Mouse (Mus musculus): ENCODE results near the gene Ccdc106. TPM values are rescaled to one million over a fixed set of nuclear protein-coding genes. Genes with fewer than 3 reads are reported as not detected.

Ccdc106 gene
- polyA plus RNA-seq, 1 experiment from 2014 or later: 6.4 TPM

DNA sequence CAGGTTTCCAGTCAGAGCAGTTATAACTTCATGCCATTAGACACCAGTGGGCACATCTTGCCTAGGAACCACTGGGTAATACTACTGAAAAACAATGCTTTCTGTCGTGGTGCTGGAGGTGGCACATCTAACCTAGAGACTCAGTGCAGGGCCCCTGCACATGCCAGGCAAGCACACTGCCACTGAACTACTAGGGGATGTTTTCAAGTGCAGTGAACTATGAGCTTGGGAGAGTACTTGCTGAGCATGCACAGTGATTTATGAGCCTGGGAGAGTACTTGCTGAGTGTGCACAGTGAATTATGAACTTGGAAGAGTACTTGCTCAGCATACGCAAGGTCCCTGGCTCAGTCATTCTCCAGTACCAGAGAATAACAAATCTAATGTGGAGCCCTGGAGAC lies 82.2 kb downstream of the Ccdc106 start:
- Histone ChIP-seq H3K4me3 (ENCODE audit: low read depth, low read length) (no peak overlapping the region), H3K4me1 (ENCODE audit: control insufficient read depth, insufficient read depth, low read length) (no peaks in the 10 kb centered on the region), H3K9ac (ENCODE audit: low read length) (no peak overlapping the region), H3K4me2 (ENCODE audit: low read depth) (no peak overlapping the region), H3K36me3 (ENCODE audit: control insufficient read depth, insufficient read depth, low read length) (peaks cover 8% of the 10 kb centered on the region), H3K27ac (ENCODE audit: low read depth, low read length) (no peak overlapping the region), H3K27me3 (ENCODE audit: control insufficient read depth, insufficient read depth, low read length) (no peaks in the 10 kb centered on the region), H3K9me3 (ENCODE audit: control insufficient read depth, low read length) (no peaks in the 10 kb centered on the region)
- DNase-seq (ENCODE audit: low spot score): no peak
- WGBS: 81% methylated on average over 2 of the region's 2 CpGs
- ATAC-seq (ENCODE audit: insufficient read depth, low FRiP score, low TSS enrichment): no peak

DNA sequence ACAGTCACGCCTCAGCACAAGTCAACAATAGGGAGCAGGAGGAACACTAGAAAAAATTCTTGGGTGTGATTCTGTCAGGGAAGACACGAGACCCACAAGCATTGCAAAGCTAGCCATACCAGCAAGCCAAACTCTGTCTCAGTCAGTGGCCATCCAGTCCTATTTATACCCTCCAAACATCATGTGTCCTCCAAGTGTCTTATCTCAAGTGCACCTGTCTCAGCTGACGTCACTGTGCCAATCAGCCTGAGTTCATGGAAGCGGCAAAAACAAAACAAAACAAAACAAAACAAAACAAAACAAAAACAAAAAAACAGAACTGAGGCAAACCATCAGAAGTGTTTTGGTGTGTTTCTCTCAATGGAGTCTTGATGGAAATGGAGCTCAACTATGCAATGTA lies 87.9 kb downstream of the Ccdc106 start:
- no peaks in the 10 kb centered on the region for H3K36me3 ChIP-seq (ENCODE audit: control insufficient read depth, insufficient read depth, low read length)
- H3K9ac ChIP-seq (ENCODE audit: low read length): no peak overlapping the region
- WGBS: 79% methylated on average over 4 of the region's 4 CpGs
- no peaks in the 10 kb centered on the region for H3K9me3 ChIP-seq (ENCODE audit: control insufficient read depth, low read length)
- H3K27me3 ChIP-seq (ENCODE audit: control insufficient read depth, insufficient read depth, low read length): no peaks in the 10 kb centered on the region
- H3K27ac ChIP-seq (ENCODE audit: low read depth, low read length): no peak overlapping the region
- no peak overlapping the region for H3K4me2 ChIP-seq (ENCODE audit: low read depth)
- no peaks in the 10 kb centered on the region for H3K4me1 ChIP-seq (ENCODE audit: control insufficient read depth, insufficient read depth, low read length)
- ATAC-seq (ENCODE audit: insufficient read depth, low FRiP score, low TSS enrichment): no peak
- no peak for DNase-seq (ENCODE audit: low spot score)
- H3K4me3 ChIP-seq (ENCODE audit: low read depth, low read length): no peak overlapping the region

DNA sequence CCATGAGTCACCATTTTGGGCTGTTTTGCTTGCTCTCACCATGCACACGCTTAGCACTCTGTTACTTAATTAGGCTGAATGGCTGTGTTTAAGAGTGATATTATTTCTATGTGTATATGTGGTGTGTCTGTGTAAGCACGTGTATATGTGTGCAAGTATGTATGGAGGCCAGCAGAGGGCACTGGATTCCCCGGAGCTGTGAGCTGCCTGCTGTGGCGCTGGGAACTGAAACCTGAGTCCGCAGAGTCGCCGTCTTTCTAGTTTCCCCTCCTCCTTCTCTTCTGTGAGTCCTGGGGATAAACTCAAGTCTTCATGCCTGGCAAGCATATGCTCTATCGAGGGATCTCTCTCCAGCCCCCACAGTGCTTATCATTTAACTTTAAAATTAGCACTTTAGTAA lies 88.9 kb downstream of the Ccdc106 start:
- Histone ChIP-seq H3K9ac (ENCODE audit: low read length) (no peak overlapping the region), H3K4me2 (ENCODE audit: low read depth) (no peak overlapping the region), H3K36me3 (ENCODE audit: control insufficient read depth, insufficient read depth, low read length) (no peaks in the 10 kb centered on the region), H3K4me3 (ENCODE audit: low read depth, low read length) (no peak overlapping the region), H3K4me1 (ENCODE audit: control insufficient read depth, insufficient read depth, low read length) (no peaks in the 10 kb centered on the region), H3K9me3 (ENCODE audit: control insufficient read depth, low read length) (no peaks in the 10 kb centered on the region), H3K27ac (ENCODE audit: low read depth, low read length) (no peak overlapping the region), H3K27me3 (ENCODE audit: control insufficient read depth, insufficient read depth, low read length) (no peaks in the 10 kb centered on the region)
- ATAC-seq (ENCODE audit: insufficient read depth, low FRiP score, low TSS enrichment): no peak
- DNase-seq (ENCODE audit: low spot score): no peak
- 85% methylated on average over 8 of the region's 8 CpGs for WGBS

Other genes starting within 250 kb of the Ccdc106 start
- not detected in 2 replicates for gene Fam71e2, start 249.3 kb upstream of the Ccdc106 start, polyA plus RNA-seq (2014; fragmentation: Nextera tagmentation; extraction: Ambion mirVana)
- 0.16 TPM in 1 of 2 replicates, not detected in the other for gene Il11, start 237.7 kb upstream of the Ccdc106 start, polyA plus RNA-seq (2014; fragmentation: Nextera tagmentation; extraction: Ambion mirVana)
- not detected in 2 replicates for gene Tmem190, start 237.6 kb upstream of the Ccdc106 start, polyA plus RNA-seq (2014; fragmentation: Nextera tagmentation; extraction: Ambion mirVana)
- gene Tmem238, start 230.9 kb upstream of the Ccdc106 start, polyA plus RNA-seq (2014; fragmentation: Nextera tagmentation; extraction: Ambion mirVana): 1.7 and 2.2 TPM in 2 replicates
- gene Rpl28, start 227.7 kb upstream of the Ccdc106 start, polyA plus RNA-seq (2014; fragmentation: Nextera tagmentation; extraction: Ambion mirVana): 157 and 169 TPM in 2 replicates
- gene Ube2s, start 208.0 kb upstream of the Ccdc106 start, polyA plus RNA-seq (2014; fragmentation: Nextera tagmentation; extraction: Ambion mirVana): 422 and 471 TPM in 2 replicates
- gene Shisa7, start 175.9 kb upstream of the Ccdc106 start, polyA plus RNA-seq (2014; fragmentation: Nextera tagmentation; extraction: Ambion mirVana): 3.1 and 3.2 TPM in 2 replicates
- 2.4 and 2.5 TPM in 2 replicates for gene Isoc2b, start 150.3 kb upstream of the Ccdc106 start, polyA plus RNA-seq (2014; fragmentation: Nextera tagmentation; extraction: Ambion mirVana)
- gene Isoc2a, start 143.4 kb upstream of the Ccdc106 start, polyA plus RNA-seq (2014; fragmentation: Nextera tagmentation; extraction: Ambion mirVana): 0.49 and 0.82 TPM in 2 replicates
- 0.29 TPM in 1 of 2 replicates, not detected in the other for gene Gm36210, start 114.0 kb upstream of the Ccdc106 start, polyA plus RNA-seq (2014; fragmentation: Nextera tagmentation; extraction: Ambion mirVana)
- 3.5 and 3.8 TPM in 2 replicates for gene Zfp628, start 105.3 kb upstream of the Ccdc106 start, polyA plus RNA-seq (2014; fragmentation: Nextera tagmentation; extraction: Ambion mirVana)
- gene Nat14, start 98.5 kb upstream of the Ccdc106 start, polyA plus RNA-seq (2014; fragmentation: Nextera tagmentation; extraction: Ambion mirVana): 6.4 and 7.1 TPM in 2 replicates
- gene Ssc5d, start 94.8 kb upstream of the Ccdc106 start, polyA plus RNA-seq (2014; fragmentation: Nextera tagmentation; extraction: Ambion mirVana): 2.8 and 3.3 TPM in 2 replicates
- not detected in 2 replicates for gene Sbk2, start 56.1 kb upstream of the Ccdc106 start, polyA plus RNA-seq (2014; fragmentation: Nextera tagmentation; extraction: Ambion mirVana)
- 0.09 TPM in 1 of 2 replicates, not detected in the other for gene Sbk3, start 49.4 kb upstream of the Ccdc106 start, polyA plus RNA-seq (2014; fragmentation: Nextera tagmentation; extraction: Ambion mirVana)
- gene Zfp579, start 24.4 kb upstream of the Ccdc106 start, polyA plus RNA-seq (2014; fragmentation: Nextera tagmentation; extraction: Ambion mirVana): 41.6 and 47.8 TPM in 2 replicates
- gene Zfp524, start 6.1 kb upstream of the Ccdc106 start, polyA plus RNA-seq (2014; fragmentation: Nextera tagmentation; extraction: Ambion mirVana): 7.8 and 10.1 TPM in 2 replicates
- 50.2 and 50.6 TPM in 2 replicates for gene Fiz1, start 5.9 kb upstream of the Ccdc106 start, polyA plus RNA-seq (2014; fragmentation: Nextera tagmentation; extraction: Ambion mirVana)
- 0.36 and 1.1 TPM in 2 replicates for gene Gm44973, start 5.1 kb upstream of the Ccdc106 start, polyA plus RNA-seq (2014; fragmentation: Nextera tagmentation; extraction: Ambion mirVana)
- 5.5 and 5.6 TPM in 2 replicates for gene Zfp865, start 177 bp upstream of the Ccdc106 start, polyA plus RNA-seq (2014; fragmentation: Nextera tagmentation; extraction: Ambion mirVana)
- gene 4632433K11Rik, start 13.6 kb downstream of the Ccdc106 start, polyA plus RNA-seq (2014; fragmentation: Nextera tagmentation; extraction: Ambion mirVana): 0.50 TPM in 1 of 2 replicates, not detected in the other
- 2.7 and 3.2 TPM in 2 replicates for gene Zfp784, start 17.9 kb downstream of the Ccdc106 start, polyA plus RNA-seq (2014; fragmentation: Nextera tagmentation; extraction: Ambion mirVana)
- 42.3 and 48.9 TPM in 2 replicates for gene Zfp580, start 31.0 kb downstream of the Ccdc106 start, polyA plus RNA-seq (2014; fragmentation: Nextera tagmentation; extraction: Ambion mirVana)
- 167 and 186 TPM in 2 replicates for gene U2af2, start 41.6 kb downstream of the Ccdc106 start, polyA plus RNA-seq (2014; fragmentation: Nextera tagmentation; extraction: Ambion mirVana)
- 64.8 and 67.4 TPM in 2 replicates for gene Epn1, start 59.7 kb downstream of the Ccdc106 start, polyA plus RNA-seq (2014; fragmentation: Nextera tagmentation; extraction: Ambion mirVana)
- not detected in 2 replicates for gene Rfpl4, start 96.4 kb downstream of the Ccdc106 start, polyA plus RNA-seq (2014; fragmentation: Nextera tagmentation; extraction: Ambion mirVana)
- not detected in 2 replicates for gene Rasl2-9, start 105.4 kb downstream of the Ccdc106 start, polyA plus RNA-seq (2014; fragmentation: Nextera tagmentation; extraction: Ambion mirVana)
- gene Vmn1r55, start 129.1 kb downstream of the Ccdc106 start, polyA plus RNA-seq (2014; fragmentation: Nextera tagmentation; extraction: Ambion mirVana): not detected in 2 replicates
- gene Vmn1r56, start 176.2 kb downstream of the Ccdc106 start, polyA plus RNA-seq (2014; fragmentation: Nextera tagmentation; extraction: Ambion mirVana): not detected in 2 replicates
- not detected in 2 replicates for gene Vmn1r57, start 197.9 kb downstream of the Ccdc106 start, polyA plus RNA-seq (2014; fragmentation: Nextera tagmentation; extraction: Ambion mirVana)

Data from neural tube, embryonic 11.5 days (tissue).